10 mouse cellular contexts compared by ENCODE assay signal in genomic region chr9:67830411-67831358, GRCm38 (mm10). TPM values are rescaled to one million over a fixed set of nuclear protein-coding genes. Genes with fewer than 3 reads are reported as not detected.
A peak's percentile ranks its signal among the peaks of the same experiment; 100 is the strongest.
DNase-seq lines count a peak whose midpoint lies in the region; ATAC-seq and TF ChIP-seq lines count a peak whose summit lies in the region.
"Had no signal": no experiment of that assay in that cellular context is flagged by ENCODE, and none has a peak within 500 bp of the region (broad histone marks: within the 10 kb centered on the region; RNA-seq: fewer than 3 reads in every experiment).

No protein-coding gene starts in this region.

- H3K9me3 ChIP-seq in kidney, embryonic 14.5 days (ENCODE audit: control insufficient read depth, low read length), result no peaks in the 10 kb centered on the region
- no peaks in the 10 kb centered on the region for H3K9me3 ChIP-seq in hindbrain, postnatal 0 days (ENCODE audit: low read length)

- H3K4me3 ChIP-seq in kidney, embryonic 14.5 days (ENCODE audit: low read length), result peak overlapping the region; percentile 53
- peak overlapping the region; percentile 51 for H3K4me3 ChIP-seq in hindbrain, postnatal 0 days (ENCODE audit: low read length)

- TF ChIP-seq CTCF in hindbrain, postnatal 0 days (IDR thresholded peaks at IDR 0.05; ENCODE audit: low read depth), result no peak

- 2% methylated on average over 65 of the region's 84 CpGs for WGBS in kidney, embryonic 14.5 days
- WGBS in hindbrain, postnatal 0 days, result 3% methylated on average over 60 of the region's 84 CpGs

- no peaks in the 10 kb centered on the region for H3K36me3 ChIP-seq in kidney, embryonic 14.5 days (ENCODE audit: control insufficient read depth, insufficient read depth, low read length)
- no peaks in the 10 kb centered on the region for H3K36me3 ChIP-seq in hindbrain, postnatal 0 days (ENCODE audit: insufficient read depth, low read length)

- peak; percentile 82 for ATAC-seq in kidney, embryonic 14.5 days (ENCODE audit: low FRiP score, low TSS enrichment)
- peak; percentile 77 for ATAC-seq in hindbrain, postnatal 0 days
- no peak for ATAC-seq in erythroid progenitor cell, adult 5-6 weeks (replicated peaks; ENCODE audit: low FRiP score, poor library complexity, severe bottlenecking)

- H3K9ac ChIP-seq in kidney, embryonic 14.5 days (ENCODE audit: low read depth, low read length), result peak overlapping the region; percentile 57
- H3K9ac ChIP-seq in hindbrain, postnatal 0 days (replicated peaks; ENCODE audit: low read length), result peak overlapping the region; percentile 47; the same call in 1 of the 2 replicates

- H3K4me1 ChIP-seq in kidney, embryonic 14.5 days (ENCODE audit: control insufficient read depth, insufficient read depth, low read length), result peaks cover 7% of the 10 kb centered on the region; the same call in 1 of the 2 replicates
- no peaks in the 10 kb centered on the region for H3K4me1 ChIP-seq in hindbrain, postnatal 0 days (ENCODE audit: insufficient read depth, low read length)

- H3K27ac ChIP-seq in kidney, embryonic 14.5 days (ENCODE audit: low read depth, low read length), result no peak overlapping the region
- no peak overlapping the region for H3K27ac ChIP-seq in hindbrain, postnatal 0 days
- H3K27ac ChIP-seq: macrophage had no signal

- peaks cover 30% of the 10 kb centered on the region for H3K27me3 ChIP-seq in kidney, embryonic 14.5 days (ENCODE audit: control insufficient read depth, insufficient read depth, low read length)
- peaks cover 4% of the 10 kb centered on the region for H3K27me3 ChIP-seq in hindbrain, postnatal 0 days (ENCODE audit: insufficient read depth, low read length)

- no peak for DNase-seq in kidney, adult 9 months
- peak; percentile 76 for DNase-seq in cerebellum, postnatal 10 days
- DNase-seq in gastrocnemius, adult 18-20 months (ENCODE audit: low spot score), result peak; percentile 31
- peak; percentile 70 for DNase-seq in hindbrain, postnatal 0 days (ENCODE audit: low spot score)
- peak; percentile 50 for DNase-seq in liver
- DNase-seq in neural tube, embryonic 10.5 days (ENCODE audit: extremely low spot score, low spot score), result peak; percentile 71

- H3K4me2 ChIP-seq in kidney, embryonic 14.5 days (replicated peaks; ENCODE audit: low read depth, low read length), result peak overlapping the region; percentile 92
- peak overlapping the region; percentile 64 for H3K4me2 ChIP-seq in hindbrain, postnatal 0 days (ENCODE audit: low read depth, low read length)

RNA-seq across cellular contexts. Expression of gene C2cd4a, which starts 1.4 kb away (rescaled TPM):
- 1.3 and 2.7 TPM in 2 replicates for polyA plus RNA-seq in kidney, embryonic 14.5 days (2014; fragmentation: Nextera tagmentation; extraction: Ambion mirVana)
- not detected for total RNA-seq in gastrocnemius, adult 18-20 months (2021)
- 4.4 TPM in 1 of 2 replicates, not detected in the other for total RNA-seq in hindbrain, postnatal 0 days (2014; rRNA removed)
- polyA plus RNA-seq in hindbrain, postnatal 0 days (2015; fragmentation: Nextera tagmentation; extraction: Ambion mirVana), result 0.54 and 0.59 TPM in 2 replicates
- total RNA-seq in erythroid progenitor cell, adult 5-6 weeks (2015; ENCODE audit: low replicate concordance), result not detected in 2 replicates
- not detected in 2 replicates for total RNA-seq in erythroid progenitor cell, adult 5-6 weeks (2017; ENCODE audit: low replicate concordance)
- total RNA-seq: MEL had no signal
- polyA plus RNA-seq: macrophage had no signal

RNA-seq across cellular contexts. Expression of gene Vps13c, which starts 9.5 kb away (rescaled TPM):
- 3.5 and 7.9 TPM in 2 replicates for polyA plus RNA-seq in kidney, embryonic 14.5 days (2014; fragmentation: Nextera tagmentation; extraction: Ambion mirVana)
- total RNA-seq in gastrocnemius, adult 18-20 months (2021), result 10 to 100 TPM; 25.8 to 26.2 TPM
- total RNA-seq in hindbrain, postnatal 0 days (2014; rRNA removed), result 23.1 and 25.8 TPM in 2 replicates
- polyA plus RNA-seq in hindbrain, postnatal 0 days (2015; fragmentation: Nextera tagmentation; extraction: Ambion mirVana), result 7.5 TPM in 2 replicates
- total RNA-seq in erythroid progenitor cell, adult 5-6 weeks (2015; ENCODE audit: low replicate concordance), result 13.8 and 15.1 TPM in 2 replicates
- total RNA-seq in erythroid progenitor cell, adult 5-6 weeks (2017; ENCODE audit: low replicate concordance), result 6.1 and 10.1 TPM in 2 replicates
